Mouse (Mus musculus): Measurements from ENCODE around the gene Sult1a1.

GRCm38 (mm10) chr7:126628111-126628510 lies 48.1 kb downstream of the Sult1a1 start:
- TF ChIP-seq CTCF (IDR thresholded peaks at IDR 0.05; ENCODE audit: low read depth) (no peak), EP300 (IDR thresholded peaks at IDR 0.05; ENCODE audit: low read depth) (no peak)

All from liver, embryonic 14.5 days (tissue).